Mouse (Mus musculus): ENCODE measurements around the gene Rif1. TPM values are rescaled to one million over a fixed set of nuclear protein-coding genes. Genes with fewer than 3 reads are reported as not detected.
"Not testable (repeated sequence)": the region's sequence is repeated elsewhere in the genome, so short reads cannot be mapped to it uniquely, and the experiment has no call there.

The Rif1 gene
- polyA plus RNA-seq, 1 experiment from 2014 or later = 24.3 TPM

- 90% methylated on average over 2 of the region's 2 CpGs for WGBS
- H3K4me3 ChIP-seq (replicated peaks; ENCODE audit: low read depth, low read length) = no peak overlapping the region
- no peak for ATAC-seq (replicated peaks; ENCODE audit: low FRiP score, low read depth)
Observed at GRCm38 (mm10) chr2:52078666-52079065, 6.0 kb downstream of the Rif1 start.

DNA sequence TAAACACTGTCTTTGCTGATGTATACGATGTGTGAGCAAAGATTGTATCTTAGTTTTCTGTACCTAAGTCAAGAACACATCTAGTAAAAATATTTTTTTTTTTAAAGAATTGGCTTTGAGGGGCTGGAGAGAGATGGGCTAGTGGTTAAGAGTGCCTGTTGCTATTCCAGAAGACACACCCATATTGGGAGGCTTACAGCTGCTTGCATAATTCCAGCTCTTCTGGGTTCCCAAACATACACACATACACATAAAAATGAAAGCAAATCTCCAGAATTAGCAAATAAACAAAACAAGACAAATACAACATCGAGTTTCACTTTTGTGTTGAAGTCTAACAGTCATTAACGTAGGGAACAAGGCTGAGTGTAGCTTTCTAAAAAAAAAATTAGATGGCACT, 11.4 kb downstream of the Rif1 start:
- no peak for ATAC-seq (replicated peaks; ENCODE audit: low FRiP score, low read depth)
- Histone ChIP-seq H3K4me2 (ENCODE audit: low read length) (no peak overlapping the region), H3K9me3 (replicated peaks; ENCODE audit: low read length) (no peaks in the 10 kb centered on the region), H3K27ac (no peak overlapping the region), H3K9ac (ENCODE audit: low read depth, low read length) (no peak overlapping the region), H3K27me3 (ENCODE audit: insufficient read depth, low read length) (no peaks in the 10 kb centered on the region), H3K4me3 (replicated peaks; ENCODE audit: low read depth, low read length) (no peak overlapping the region), H3K4me1 (replicated peaks; ENCODE audit: insufficient read depth, low read length) (no peaks in the 10 kb centered on the region), H3K36me3 (ENCODE audit: insufficient read depth, low read length) (peaks cover 32% of the 10 kb centered on the region; the same call in 1 of the 2 replicates)
- WGBS = 93% methylated on average over 3 of the region's 3 CpGs
- DNase-seq (ENCODE audit: low spot score) = no peak
- TF ChIP-seq CTCF (IDR thresholded peaks at IDR 0.05; ENCODE audit: low read depth) = no peak

More at GRCm38 (mm10) chr2:52078666-52079065, 6.0 kb downstream of the Rif1 start:
- H3K27ac ChIP-seq = no peak overlapping the region
- H3K36me3 ChIP-seq (ENCODE audit: insufficient read depth, low read length) = peaks cover 22% of the 10 kb centered on the region; the same call in 1 of the 2 replicates
- no peaks in the 10 kb centered on the region for H3K4me1 ChIP-seq (replicated peaks; ENCODE audit: insufficient read depth, low read length)
- H3K4me2 ChIP-seq (ENCODE audit: low read length) = no peak overlapping the region
- no peaks in the 10 kb centered on the region for H3K27me3 ChIP-seq (ENCODE audit: insufficient read depth, low read length)
- no peak overlapping the region for H3K9ac ChIP-seq (ENCODE audit: low read depth, low read length)
- no peak for TF ChIP-seq CTCF (IDR thresholded peaks at IDR 0.05; ENCODE audit: low read depth)
- DNase-seq (ENCODE audit: low spot score) = no peak
- no peaks in the 10 kb centered on the region for H3K9me3 ChIP-seq (replicated peaks; ENCODE audit: low read length)

GRCm38 (mm10) chr2:52084571-52084970, 11.9 kb downstream of the Rif1 start:
- no peaks in the 10 kb centered on the region for H3K4me1 ChIP-seq (replicated peaks; ENCODE audit: insufficient read depth, low read length)
- peaks cover 34% of the 10 kb centered on the region; the same call in 1 of the 2 replicates for H3K36me3 ChIP-seq (ENCODE audit: insufficient read depth, low read length)
- no peak overlapping the region for H3K4me3 ChIP-seq (replicated peaks; ENCODE audit: low read depth, low read length)
- H3K27ac ChIP-seq = no peak overlapping the region
- no peak overlapping the region for H3K4me2 ChIP-seq (ENCODE audit: low read length)
- WGBS = 92% methylated on average over 2 of the region's 2 CpGs
- no peaks in the 10 kb centered on the region for H3K9me3 ChIP-seq (replicated peaks; ENCODE audit: low read length)
- no peak for TF ChIP-seq CTCF (IDR thresholded peaks at IDR 0.05; ENCODE audit: low read depth)
- ATAC-seq (replicated peaks; ENCODE audit: low FRiP score, low read depth) (no peak), DNase-seq (ENCODE audit: low spot score) (no peak)
- no peak overlapping the region for H3K9ac ChIP-seq (ENCODE audit: low read depth, low read length)
- H3K27me3 ChIP-seq (ENCODE audit: insufficient read depth, low read length) = no peaks in the 10 kb centered on the region

DNA sequence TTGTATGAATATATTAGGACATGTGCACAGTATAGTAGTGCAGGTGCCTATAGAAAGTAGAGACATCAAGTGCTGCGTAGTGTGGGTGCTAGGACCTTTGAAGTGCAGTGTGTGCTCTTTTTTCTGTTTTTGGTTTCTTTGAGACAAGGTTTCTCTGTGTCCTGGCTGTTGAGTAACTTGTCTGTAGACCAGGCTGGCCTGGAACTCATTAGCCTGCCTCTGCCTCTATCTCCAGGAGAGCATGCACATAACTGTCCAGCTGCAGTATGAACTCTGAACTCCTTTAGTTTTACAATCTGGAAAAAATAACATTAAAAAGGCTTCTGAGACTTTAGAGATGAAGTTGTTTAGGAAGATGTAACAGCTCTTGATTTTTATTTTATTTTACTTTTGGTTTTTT, 41.5 kb downstream of the Rif1 start:
- H3K27ac ChIP-seq = no peak overlapping the region
- H3K9me3 ChIP-seq (replicated peaks; ENCODE audit: low read length) = no peaks in the 10 kb centered on the region
- no peaks in the 10 kb centered on the region for H3K27me3 ChIP-seq (ENCODE audit: insufficient read depth, low read length)
- H3K4me3 ChIP-seq (replicated peaks; ENCODE audit: low read depth, low read length) = no peak overlapping the region
- no peak overlapping the region for H3K4me2 ChIP-seq (ENCODE audit: low read length)
- WGBS = 97% methylated on average over 1 of the region's 1 CpGs
- no peak overlapping the region for H3K9ac ChIP-seq (ENCODE audit: low read depth, low read length)
- TF ChIP-seq CTCF (IDR thresholded peaks at IDR 0.05; ENCODE audit: low read depth) = no peak
- no peak for ATAC-seq (replicated peaks; ENCODE audit: low FRiP score, low read depth)
- no peaks in the 10 kb centered on the region for H3K4me1 ChIP-seq (replicated peaks; ENCODE audit: insufficient read depth, low read length)
- H3K36me3 ChIP-seq (ENCODE audit: insufficient read depth, low read length) = peaks cover 54% of the 10 kb centered on the region
- no peak for DNase-seq (ENCODE audit: low spot score)

DNA sequence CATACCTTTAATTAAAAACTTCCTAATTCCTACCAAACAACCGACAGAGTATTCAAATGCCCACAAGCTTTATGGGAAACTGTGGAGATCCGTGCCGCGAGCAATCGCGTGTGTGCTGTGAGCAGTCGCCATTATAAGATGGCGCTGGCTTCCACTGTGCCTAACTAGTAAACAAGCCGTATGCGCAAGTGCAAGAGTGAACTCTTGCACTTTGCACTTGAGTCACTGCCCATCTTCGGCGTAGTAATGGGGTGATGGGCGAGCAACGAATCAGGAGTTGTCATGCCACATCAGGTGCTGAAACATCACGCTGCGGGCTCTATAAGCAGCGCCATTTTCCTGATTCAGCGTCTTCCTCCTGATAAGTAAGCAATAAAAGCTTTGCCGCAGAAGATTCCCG, 58.7 kb downstream of the Rif1 start:
- H3K4me3 ChIP-seq (replicated peaks; ENCODE audit: low read depth, low read length); H3K27ac ChIP-seq; H3K36me3 ChIP-seq (ENCODE audit: insufficient read depth, low read length); H3K9me3 ChIP-seq (replicated peaks; ENCODE audit: low read length); H3K4me1 ChIP-seq (replicated peaks; ENCODE audit: insufficient read depth, low read length); ATAC-seq (replicated peaks; ENCODE audit: low FRiP score, low read depth); H3K27me3 ChIP-seq (ENCODE audit: insufficient read depth, low read length); H3K9ac ChIP-seq (ENCODE audit: low read depth, low read length); H3K4me2 ChIP-seq (ENCODE audit: low read length); DNase-seq (ENCODE audit: low spot score): not testable (repeated sequence)
- 97% methylated on average over 20 of the region's 20 CpGs for WGBS

DNA sequence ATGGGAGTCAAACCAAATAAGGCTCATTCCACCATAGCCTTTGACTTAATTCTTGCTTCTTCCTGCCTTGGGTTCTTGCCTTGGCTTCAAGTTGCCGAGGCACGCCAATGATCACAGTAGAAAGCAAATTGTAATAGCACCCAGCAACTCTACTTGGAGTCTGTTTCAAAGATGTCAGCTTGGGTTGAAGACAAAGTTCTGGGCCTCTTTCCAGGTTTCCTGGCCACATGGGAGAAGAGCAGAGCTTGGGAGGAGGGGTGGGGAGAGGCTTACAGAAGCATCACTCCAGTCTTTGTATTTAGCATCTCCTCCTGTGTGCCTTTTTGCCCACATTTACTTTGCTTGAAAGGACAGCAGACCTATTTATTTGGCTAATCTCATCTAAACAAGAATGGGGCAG, 60.7 kb downstream of the Rif1 start:
- Histone ChIP-seq H3K9ac (ENCODE audit: low read depth, low read length) (no peak overlapping the region), H3K27me3 (ENCODE audit: insufficient read depth, low read length) (no peaks in the 10 kb centered on the region), H3K4me2 (ENCODE audit: low read length) (no peak overlapping the region), H3K27ac (no peak overlapping the region), H3K9me3 (replicated peaks; ENCODE audit: low read length) (no peaks in the 10 kb centered on the region), H3K4me3 (replicated peaks; ENCODE audit: low read depth, low read length) (no peak overlapping the region), H3K4me1 (replicated peaks; ENCODE audit: insufficient read depth, low read length) (no peaks in the 10 kb centered on the region), H3K36me3 (ENCODE audit: insufficient read depth, low read length) (no peaks in the 10 kb centered on the region)
- TF ChIP-seq CTCF (IDR thresholded peaks at IDR 0.05; ENCODE audit: low read depth) = no peak
- 83% methylated on average over 2 of the region's 2 CpGs for WGBS
- DNase-seq (ENCODE audit: low spot score) (no peak), ATAC-seq (replicated peaks; ENCODE audit: low FRiP score, low read depth) (no peak)

GRCm38 (mm10) chr2:52153064-52153463, 80.4 kb downstream of the Rif1 start:
- 77% methylated on average over 3 of the region's 3 CpGs for WGBS
- H3K4me1 ChIP-seq (replicated peaks; ENCODE audit: insufficient read depth, low read length) = no peaks in the 10 kb centered on the region
- TF ChIP-seq CTCF (IDR thresholded peaks at IDR 0.05; ENCODE audit: low read depth) = no peak
- no peaks in the 10 kb centered on the region for H3K36me3 ChIP-seq (ENCODE audit: insufficient read depth, low read length)
- no peak overlapping the region for H3K27ac ChIP-seq
- no peaks in the 10 kb centered on the region for H3K27me3 ChIP-seq (ENCODE audit: insufficient read depth, low read length)
- H3K4me2 ChIP-seq (ENCODE audit: low read length) = no peak overlapping the region
- H3K9me3 ChIP-seq (replicated peaks; ENCODE audit: low read length) = no peaks in the 10 kb centered on the region
- ATAC-seq (replicated peaks; ENCODE audit: low FRiP score, low read depth) (no peak), DNase-seq (ENCODE audit: low spot score) (no peak)
- H3K4me3 ChIP-seq (replicated peaks; ENCODE audit: low read depth, low read length) = no peak overlapping the region
- no peak overlapping the region for H3K9ac ChIP-seq (ENCODE audit: low read depth, low read length)

All from kidney, postnatal 0 days (tissue).